Mouse (Mus musculus): ENCODE data around the gene Cdc25b. TPM values are rescaled to one million over a fixed set of nuclear protein-coding genes. Genes with fewer than 3 reads are reported as not detected.

Gene Cdc25b
- total RNA-seq (2015; ENCODE audit: low replicate concordance): 160 and 210 TPM in 2 replicates
- 363 and 459 TPM in 2 replicates for total RNA-seq (2017; ENCODE audit: low replicate concordance)

GRCm38 (mm10) chr2:131186771-131187601 lies at the start of gene Cdc25b, which contains the start of gene Spef1:
Gene Cdc25b, plus strand, starts transcription at chr2:131186949.
Gene Spef1, minus strand, starts transcription at chr2:131187282.
- peak; percentile 81 for ATAC-seq (replicated peaks; ENCODE audit: low FRiP score, poor library complexity, severe bottlenecking)

DNA sequence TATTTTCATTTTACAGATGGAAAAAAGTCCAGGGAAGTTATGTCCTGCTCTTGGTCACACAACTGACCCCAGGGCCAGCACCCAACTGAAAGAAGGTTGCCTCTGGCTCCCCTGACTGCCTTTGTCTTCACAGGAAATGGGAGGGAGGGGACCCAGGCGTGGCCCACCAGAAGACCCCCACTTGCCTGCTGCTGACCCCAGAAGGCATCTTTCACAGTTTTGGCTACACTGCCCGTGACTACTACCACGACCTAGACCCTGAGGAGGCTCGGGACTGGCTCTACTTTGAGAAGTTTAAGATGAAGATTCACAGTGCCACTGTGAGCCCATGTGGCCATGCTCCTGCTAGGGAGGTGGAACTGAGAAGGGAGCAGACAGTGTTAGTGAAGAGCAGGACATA lies 48.5 kb upstream of the Cdc25b start:
- ATAC-seq (replicated peaks; ENCODE audit: low FRiP score, poor library complexity, severe bottlenecking): no peak

- ATAC-seq (replicated peaks; ENCODE audit: low FRiP score, poor library complexity, severe bottlenecking): no peak
Measured at GRCm38 (mm10) chr2:131138760-131139159, 48.0 kb upstream of the Cdc25b start.

- ATAC-seq (replicated peaks; ENCODE audit: low FRiP score, poor library complexity, severe bottlenecking): no peak
Measured at GRCm38 (mm10) chr2:131139287-131139686, 47.5 kb upstream of the Cdc25b start.

- no peak for ATAC-seq (replicated peaks; ENCODE audit: low FRiP score, poor library complexity, severe bottlenecking)
Measured at GRCm38 (mm10) chr2:131139886-131140532, 46.7 kb upstream of the Cdc25b start.

DNA sequence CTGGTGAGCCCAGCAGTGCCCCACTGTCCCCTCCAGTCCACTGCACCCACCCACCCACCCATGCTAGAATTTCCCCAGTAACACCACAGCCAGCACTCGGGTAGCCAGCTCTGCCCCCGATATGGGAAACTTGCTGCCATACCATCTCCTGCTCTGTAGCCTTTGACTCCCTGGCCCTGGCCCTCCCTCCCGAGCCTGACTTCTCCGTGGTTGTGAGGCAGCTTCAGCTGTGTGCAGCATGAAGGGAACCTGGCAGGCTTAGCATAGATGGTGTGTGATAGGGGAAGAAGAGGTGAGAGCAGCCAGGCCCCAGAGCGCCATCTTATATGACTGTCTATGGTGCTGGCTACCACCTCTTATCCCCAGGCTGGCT lies 46.2 kb upstream of the Cdc25b start:
- ATAC-seq (replicated peaks; ENCODE audit: low FRiP score, poor library complexity, severe bottlenecking): no peak

- no peak for ATAC-seq (replicated peaks; ENCODE audit: low FRiP score, poor library complexity, severe bottlenecking)
Measured at GRCm38 (mm10) chr2:131141336-131141986, 45.3 kb upstream of the Cdc25b start.

GRCm38 (mm10) chr2:131142592-131142991 lies 44.2 kb upstream of the Cdc25b start:
- peak; percentile 89 for ATAC-seq (replicated peaks; ENCODE audit: low FRiP score, poor library complexity, severe bottlenecking)

- ATAC-seq (replicated peaks; ENCODE audit: low FRiP score, poor library complexity, severe bottlenecking): no peak
Measured at GRCm38 (mm10) chr2:131143007-131143780, 43.6 kb upstream of the Cdc25b start.

DNA sequence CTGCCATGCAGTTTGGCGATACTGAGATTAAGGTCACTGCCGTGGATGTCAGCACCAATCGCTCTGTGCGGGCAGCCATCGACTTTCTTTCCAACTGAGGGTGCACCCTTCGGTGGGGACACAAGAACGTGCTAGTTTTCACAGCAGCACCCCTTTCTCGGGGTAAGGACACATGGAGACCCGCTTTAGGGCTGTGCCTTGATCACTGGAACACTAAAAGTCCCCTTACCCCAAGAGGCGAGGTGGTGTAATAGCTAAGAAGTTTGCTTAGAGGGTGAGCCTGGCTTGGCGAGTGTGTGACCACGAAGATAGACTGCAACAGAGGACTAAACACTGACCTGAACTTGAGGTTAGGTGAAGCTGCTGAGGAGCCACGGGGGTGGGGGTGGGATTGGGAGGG lies 41.6 kb upstream of the Cdc25b start:
- ATAC-seq (replicated peaks; ENCODE audit: low FRiP score, poor library complexity, severe bottlenecking): no peak

DNA sequence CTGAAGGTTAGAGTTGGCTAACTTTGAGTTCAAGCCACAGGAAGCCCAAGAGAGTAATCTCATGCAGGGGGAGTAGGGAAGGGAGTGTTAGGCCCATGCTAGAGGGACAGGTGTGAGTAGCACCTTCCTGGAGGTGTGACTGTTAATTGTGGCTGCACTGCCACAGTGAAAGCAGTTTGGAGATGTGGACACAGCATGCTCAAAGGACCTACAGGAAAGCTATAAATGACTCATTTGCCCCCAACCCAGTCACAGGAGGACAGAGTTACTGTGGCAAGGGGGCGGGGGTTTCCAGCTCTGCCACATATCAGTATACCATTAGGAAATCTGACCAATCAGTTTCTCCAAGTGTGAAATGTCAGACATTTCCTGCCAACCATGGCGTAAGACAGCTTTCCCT lies 41.2 kb upstream of the Cdc25b start:
- no peak for ATAC-seq (replicated peaks; ENCODE audit: low FRiP score, poor library complexity, severe bottlenecking)

DNA sequence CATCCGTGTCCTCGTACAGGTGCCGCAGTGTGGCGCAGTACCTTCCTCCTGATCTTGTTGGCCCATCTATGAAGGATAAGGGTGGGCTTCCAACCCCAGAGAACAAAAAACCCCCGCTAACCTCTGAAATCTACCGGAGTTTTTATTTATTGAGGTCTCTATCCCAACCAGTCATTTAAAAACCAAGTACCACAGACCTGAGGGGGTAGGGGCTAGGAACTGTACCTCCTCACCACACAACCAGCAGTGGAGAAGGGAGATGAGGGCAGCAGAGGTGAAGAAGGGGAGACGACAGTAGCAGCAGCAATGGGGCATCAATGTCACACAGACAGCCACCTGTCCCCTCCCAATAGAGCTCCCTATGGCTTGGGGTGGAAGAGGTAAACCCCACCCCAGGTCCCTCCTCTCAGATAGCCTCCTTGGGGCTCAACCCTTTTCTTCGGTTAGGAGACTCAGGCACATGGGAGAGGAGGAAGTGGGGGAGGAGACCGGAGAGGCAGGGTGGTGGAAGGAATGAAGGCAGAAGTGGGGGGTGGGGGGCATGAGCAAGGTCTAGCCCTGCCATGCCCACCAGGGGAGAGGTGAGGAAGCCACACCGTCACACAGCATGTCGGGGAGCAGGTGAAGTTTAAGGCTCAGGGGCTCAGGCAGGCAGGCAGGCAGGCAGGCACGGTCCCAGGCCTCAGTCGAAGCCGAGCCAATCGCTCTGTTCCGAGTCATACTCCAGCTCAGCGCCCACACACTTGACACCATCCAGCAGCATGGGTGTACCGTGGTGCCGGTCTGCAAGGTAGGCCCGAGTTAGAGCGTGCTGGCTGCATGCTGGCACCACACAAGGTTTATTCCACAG lies 40.3 kb upstream of the Cdc25b start:
- no peak for ATAC-seq (replicated peaks; ENCODE audit: low FRiP score, poor library complexity, severe bottlenecking)

GRCm38 (mm10) chr2:131147043-131147365 lies 39.7 kb upstream of the Cdc25b start:
- ATAC-seq (replicated peaks; ENCODE audit: low FRiP score, poor library complexity, severe bottlenecking): no peak

- ATAC-seq (replicated peaks; ENCODE audit: low FRiP score, poor library complexity, severe bottlenecking): no peak
Measured at GRCm38 (mm10) chr2:131148353-131149253, 38.1 kb upstream of the Cdc25b start.

DNA sequence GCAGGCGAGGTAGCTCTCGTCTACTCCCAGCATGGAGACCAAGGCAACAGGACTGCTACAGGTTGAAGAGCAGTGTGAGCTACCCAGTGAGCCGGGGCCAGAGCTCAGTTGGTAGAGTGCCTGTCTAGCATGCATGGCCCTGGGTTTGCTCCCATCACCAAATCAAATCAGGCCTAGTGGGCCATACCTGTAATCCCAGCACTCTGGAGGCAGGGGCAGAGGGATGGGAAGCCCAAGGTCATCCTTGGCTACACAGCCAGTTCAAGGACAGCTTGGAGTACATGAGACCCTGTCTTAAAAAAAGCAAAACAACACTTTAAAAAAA lies 37.5 kb upstream of the Cdc25b start:
- ATAC-seq (replicated peaks; ENCODE audit: low FRiP score, poor library complexity, severe bottlenecking): no peak

DNA sequence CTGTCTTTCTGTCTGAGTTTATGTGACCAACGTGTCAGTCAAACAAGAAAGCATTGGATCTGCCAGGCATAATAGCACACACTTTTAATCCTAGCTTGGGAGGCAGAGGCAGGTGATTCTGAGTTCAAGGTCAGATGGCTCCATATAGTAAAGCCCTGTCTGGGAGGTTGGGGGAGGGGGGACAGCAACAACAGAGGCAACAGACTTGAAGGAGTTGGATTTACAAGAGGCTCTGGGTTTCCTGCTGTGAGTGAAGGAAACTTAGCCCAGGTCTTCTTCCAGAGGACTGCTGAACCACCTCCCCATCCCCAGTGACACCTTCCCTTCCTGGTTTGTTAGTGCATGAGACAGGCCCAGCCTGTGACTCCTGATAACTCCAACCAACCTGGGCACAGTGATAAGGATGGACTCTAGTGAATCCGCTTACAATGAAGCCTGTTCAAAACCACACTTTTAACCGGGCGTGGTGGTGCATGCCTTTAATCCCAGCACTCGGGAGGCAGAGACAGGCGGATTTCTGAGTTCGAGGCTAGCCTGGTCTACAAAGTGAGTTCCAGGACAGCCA lies 34.5 kb upstream of the Cdc25b start:
- ATAC-seq (replicated peaks; ENCODE audit: low FRiP score, poor library complexity, severe bottlenecking): peak; percentile 92

- ATAC-seq (replicated peaks; ENCODE audit: low FRiP score, poor library complexity, severe bottlenecking): no peak
Measured at GRCm38 (mm10) chr2:131154036-131154435, 32.7 kb upstream of the Cdc25b start.

- no peak for ATAC-seq (replicated peaks; ENCODE audit: low FRiP score, poor library complexity, severe bottlenecking)
Measured at GRCm38 (mm10) chr2:131156987-131157386, 29.8 kb upstream of the Cdc25b start.
